Mouse (Mus musculus): Measurements from ENCODE around the gene Il1rl2. TPM values are rescaled to one million over a fixed set of nuclear protein-coding genes. Genes with fewer than 3 reads are reported as not detected.

The Il1rl2 gene
- polyA plus RNA-seq, 1 experiment: 0.90 TPM

DNA sequence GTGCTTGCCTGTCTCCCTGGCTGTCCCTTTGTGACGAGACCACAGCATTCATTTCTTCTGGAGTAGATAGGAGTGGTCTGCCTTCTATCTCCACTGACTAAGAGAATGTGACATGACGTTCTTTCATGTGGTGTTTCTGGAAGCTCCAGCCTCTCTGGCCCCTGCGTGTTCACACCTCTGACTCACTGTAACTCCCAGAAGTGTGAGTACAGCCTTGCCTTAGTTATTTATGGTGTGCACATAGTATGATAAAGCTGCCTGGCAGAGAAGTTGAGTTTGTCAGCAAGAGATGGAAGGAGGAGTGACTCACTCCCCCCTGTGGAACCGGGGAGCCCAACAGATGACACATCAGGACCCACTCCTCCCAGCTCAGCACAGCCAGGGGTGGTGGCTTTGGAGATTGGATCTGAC lies 34.4 kb downstream of the Il1rl2 start:
- no peak for TF ChIP-seq POLR2A (IDR thresholded peaks at IDR 0.05; ENCODE audit: low read depth, low read length)
- TF ChIP-seq CTCF (IDR thresholded peaks at IDR 0.05; ENCODE audit: extremely low read depth, insufficient read length, insufficient replicate concordance, low read depth, low read length): no peak
- no peak overlapping the region for H3K4me3 ChIP-seq (ENCODE audit: low read depth, low read length)
- H3K4me1 ChIP-seq (ENCODE audit: control insufficient read depth, insufficient read depth, insufficient read length, low read length): no peaks in the 10 kb centered on the region
- H3K36me3 ChIP-seq (ENCODE audit: control insufficient read depth, insufficient read depth, low read length): no peaks in the 10 kb centered on the region
- no peak overlapping the region for H3K27ac ChIP-seq (ENCODE audit: insufficient read depth, low read depth, low read length)
- no peaks in the 10 kb centered on the region for H3K27me3 ChIP-seq (ENCODE audit: control insufficient read depth, insufficient read depth, low read length)
- WGBS: 57% methylated on average over 4 of the region's 4 CpGs

DNA sequence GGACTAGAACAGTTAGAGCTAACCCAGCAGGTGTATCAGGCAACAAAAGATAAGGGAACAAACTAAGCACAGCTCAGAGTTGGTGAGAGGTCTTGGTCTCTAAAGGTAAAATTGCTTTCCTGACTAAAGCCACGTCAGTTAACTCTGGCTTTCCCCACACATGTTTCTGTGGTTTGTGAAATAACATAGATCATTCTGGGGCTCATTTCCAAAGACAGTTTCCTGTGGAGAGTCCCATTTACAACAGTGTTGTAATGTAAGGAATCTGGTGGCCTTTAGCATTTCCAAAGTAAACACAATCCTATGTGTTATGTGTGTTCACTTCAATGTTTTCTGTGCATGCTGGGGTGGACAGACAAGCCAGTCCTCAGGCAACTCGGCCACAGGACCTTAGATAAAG lies 35.3 kb downstream of the Il1rl2 start:
- Histone ChIP-seq H3K36me3 (ENCODE audit: control insufficient read depth, insufficient read depth, low read length) (no peaks in the 10 kb centered on the region), H3K27me3 (ENCODE audit: control insufficient read depth, insufficient read depth, low read length) (no peaks in the 10 kb centered on the region)
- no peak for TF ChIP-seq CTCF (IDR thresholded peaks at IDR 0.05; ENCODE audit: extremely low read depth, insufficient read length, insufficient replicate concordance, low read depth, low read length)
- TF ChIP-seq POLR2A (IDR thresholded peaks at IDR 0.05; ENCODE audit: low read depth, low read length): no peak

DNA sequence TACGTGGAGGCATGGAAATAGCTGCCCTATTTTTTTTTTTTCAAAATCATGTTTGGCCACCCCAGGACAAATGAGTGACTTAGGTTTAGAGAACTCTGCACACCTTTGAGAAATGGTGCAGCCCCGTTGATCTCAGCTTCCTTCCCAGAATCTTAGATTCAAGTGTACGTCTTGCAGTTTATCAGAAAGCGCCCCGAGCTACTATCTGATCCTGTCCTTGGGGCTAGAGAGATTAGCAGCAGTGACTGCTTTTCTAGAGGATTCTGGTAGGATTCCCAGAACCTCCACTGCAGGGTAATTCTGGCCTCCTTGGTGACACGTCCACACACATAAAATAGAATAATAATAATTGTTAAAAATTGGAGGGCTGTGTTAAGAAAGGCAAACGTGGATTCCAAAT lies 36.6 kb downstream of the Il1rl2 start:
- Histone ChIP-seq H3K4me1 (ENCODE audit: control insufficient read depth, insufficient read depth, insufficient read length, low read length) (no peaks in the 10 kb centered on the region), H3K27ac (ENCODE audit: insufficient read depth, low read depth, low read length) (no peak overlapping the region), H3K4me3 (ENCODE audit: low read depth, low read length) (no peak overlapping the region), H3K36me3 (ENCODE audit: control insufficient read depth, insufficient read depth, low read length) (no peaks in the 10 kb centered on the region), H3K27me3 (ENCODE audit: control insufficient read depth, insufficient read depth, low read length) (no peaks in the 10 kb centered on the region)
- no peak for TF ChIP-seq POLR2A (IDR thresholded peaks at IDR 0.05; ENCODE audit: low read depth, low read length)
- TF ChIP-seq CTCF (IDR thresholded peaks at IDR 0.05; ENCODE audit: extremely low read depth, insufficient read length, insufficient replicate concordance, low read depth, low read length): no peak
- 51% methylated on average over 7 of the region's 7 CpGs for WGBS

More for the DNA sequence above, 35.3 kb downstream of the Il1rl2 start:
- H3K4me3 ChIP-seq (ENCODE audit: low read depth, low read length): no peak overlapping the region
- no peak overlapping the region for H3K27ac ChIP-seq (ENCODE audit: insufficient read depth, low read depth, low read length)
- 46% methylated on average over 2 of the region's 2 CpGs for WGBS
- no peaks in the 10 kb centered on the region for H3K4me1 ChIP-seq (ENCODE audit: control insufficient read depth, insufficient read depth, insufficient read length, low read length)

DNA sequence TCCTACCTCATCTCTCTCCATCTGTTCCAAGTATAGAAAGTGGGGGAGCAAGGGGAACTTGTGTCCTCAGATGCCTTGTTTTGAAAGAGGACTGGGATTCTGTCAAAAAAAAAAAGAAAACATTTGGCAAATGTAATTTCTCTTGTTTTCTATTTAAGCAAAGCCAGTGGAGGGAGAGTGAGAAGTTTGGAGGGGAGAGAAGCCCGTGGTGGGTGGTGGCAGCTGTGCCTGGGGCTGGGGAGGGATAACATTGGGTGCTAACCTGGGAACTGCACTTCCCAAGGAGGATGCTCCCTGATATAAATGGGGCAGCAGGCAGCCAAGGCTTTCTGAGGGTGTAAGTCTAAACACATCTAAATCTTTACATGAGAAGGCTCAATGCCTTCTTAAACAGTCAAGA lies 37.2 kb downstream of the Il1rl2 start:
- TF ChIP-seq POLR2A (IDR thresholded peaks at IDR 0.05; ENCODE audit: low read depth, low read length) (no peak), CTCF (IDR thresholded peaks at IDR 0.05; ENCODE audit: extremely low read depth, insufficient read length, insufficient replicate concordance, low read depth, low read length) (no peak)
- Histone ChIP-seq H3K27me3 (ENCODE audit: control insufficient read depth, insufficient read depth, low read length) (no peaks in the 10 kb centered on the region), H3K4me1 (ENCODE audit: control insufficient read depth, insufficient read depth, insufficient read length, low read length) (no peaks in the 10 kb centered on the region), H3K4me3 (ENCODE audit: low read depth, low read length) (no peak overlapping the region), H3K27ac (ENCODE audit: insufficient read depth, low read depth, low read length) (no peak overlapping the region), H3K36me3 (ENCODE audit: control insufficient read depth, insufficient read depth, low read length) (no peaks in the 10 kb centered on the region)
- WGBS: 53% methylated on average over 1 of the region's 1 CpGs

DNA sequence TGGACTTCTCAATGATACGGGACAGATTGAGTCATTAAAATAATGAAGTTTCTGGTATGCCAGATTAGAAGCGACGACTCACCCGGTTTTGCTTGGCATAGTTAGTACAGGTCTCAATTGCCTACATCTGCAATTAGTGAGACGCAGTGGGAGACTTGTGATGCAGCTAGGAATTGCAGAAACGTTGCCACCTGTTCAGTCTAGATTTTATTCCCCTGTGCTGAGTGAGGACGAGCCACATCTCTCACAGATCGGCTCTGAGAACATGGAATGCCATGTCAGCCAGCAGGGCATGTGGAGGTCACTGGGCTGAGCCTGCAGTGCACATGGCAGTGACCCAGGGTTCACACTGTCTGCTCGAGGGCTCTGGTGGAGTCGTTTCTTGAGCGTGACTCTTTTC lies 38.4 kb downstream of the Il1rl2 start:
- Histone ChIP-seq H3K27me3 (ENCODE audit: control insufficient read depth, insufficient read depth, low read length) (no peaks in the 10 kb centered on the region), H3K4me1 (ENCODE audit: control insufficient read depth, insufficient read depth, insufficient read length, low read length) (no peaks in the 10 kb centered on the region), H3K36me3 (ENCODE audit: control insufficient read depth, insufficient read depth, low read length) (no peaks in the 10 kb centered on the region), H3K4me3 (ENCODE audit: low read depth, low read length) (no peak overlapping the region), H3K27ac (ENCODE audit: insufficient read depth, low read depth, low read length) (no peak overlapping the region)
- 72% methylated on average over 11 of the region's 11 CpGs for WGBS
- TF ChIP-seq CTCF (IDR thresholded peaks at IDR 0.05; ENCODE audit: extremely low read depth, insufficient read length, insufficient replicate concordance, low read depth, low read length) (no peak), POLR2A (IDR thresholded peaks at IDR 0.05; ENCODE audit: low read depth, low read length) (no peak)

DNA sequence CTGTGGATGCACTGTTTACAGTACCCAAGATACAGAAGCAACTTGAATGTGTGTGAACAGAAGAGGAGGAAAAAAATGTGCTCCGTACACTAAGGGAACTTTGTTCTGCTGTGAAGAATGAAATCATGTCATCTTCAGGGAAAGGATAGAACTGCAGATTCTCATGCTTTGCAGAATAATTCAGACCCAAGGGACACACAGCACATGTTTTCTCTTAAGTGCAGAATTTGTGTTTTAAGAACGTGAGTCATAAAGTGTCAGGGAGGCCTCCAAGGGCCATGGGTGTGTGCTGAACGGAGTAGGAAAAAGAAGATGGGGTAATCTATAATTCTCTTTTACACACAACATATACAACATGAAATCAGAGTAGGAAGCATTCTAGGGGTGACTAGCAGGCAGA lies 48.5 kb downstream of the Il1rl2 start:
- WGBS: 56% methylated on average over 3 of the region's 3 CpGs
- Histone ChIP-seq H3K27me3 (ENCODE audit: control insufficient read depth, insufficient read depth, low read length) (no peaks in the 10 kb centered on the region), H3K36me3 (ENCODE audit: control insufficient read depth, insufficient read depth, low read length) (no peaks in the 10 kb centered on the region), H3K27ac (ENCODE audit: insufficient read depth, low read depth, low read length) (no peak overlapping the region), H3K4me1 (ENCODE audit: control insufficient read depth, insufficient read depth, insufficient read length, low read length) (0 out of 2 replicates have a peak, but pooled peaks cover 2% of the 10 kb centered on the region), H3K4me3 (ENCODE audit: low read depth, low read length) (no peak overlapping the region)
- TF ChIP-seq CTCF (IDR thresholded peaks at IDR 0.05; ENCODE audit: extremely low read depth, insufficient read length, insufficient replicate concordance, low read depth, low read length) (no peak), POLR2A (IDR thresholded peaks at IDR 0.05; ENCODE audit: low read depth, low read length) (no peak)

DNA sequence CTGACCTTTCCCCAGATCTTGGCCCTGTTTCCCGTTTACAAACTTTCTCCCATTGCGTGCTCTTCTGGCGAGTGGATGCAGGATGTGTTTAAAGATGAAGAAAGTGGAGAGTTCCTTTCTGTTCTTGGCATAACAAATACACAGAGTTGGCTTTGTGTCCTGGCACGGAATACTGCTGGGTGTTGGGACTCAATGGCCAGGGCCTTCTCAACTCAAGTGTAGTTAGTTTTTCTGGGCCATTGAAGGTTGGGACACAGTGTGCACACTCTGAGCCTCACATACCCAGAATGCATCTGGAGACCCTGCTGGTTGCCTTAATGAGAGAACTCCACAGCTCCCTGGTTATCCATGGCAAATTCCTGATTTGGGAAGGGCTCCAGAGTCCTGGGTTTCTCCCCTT lies 50.7 kb downstream of the Il1rl2 start:
- peak overlapping the region; percentile 50; the same call in 1 of the 2 replicates for H3K27ac ChIP-seq (ENCODE audit: insufficient read depth, low read depth, low read length)
- no peaks in the 10 kb centered on the region for H3K36me3 ChIP-seq (ENCODE audit: control insufficient read depth, insufficient read depth, low read length)
- 68% methylated on average over 4 of the region's 4 CpGs for WGBS
- no peak overlapping the region for H3K4me3 ChIP-seq (ENCODE audit: low read depth, low read length)
- no peaks in the 10 kb centered on the region for H3K27me3 ChIP-seq (ENCODE audit: control insufficient read depth, insufficient read depth, low read length)
- TF ChIP-seq CTCF (IDR thresholded peaks at IDR 0.05; ENCODE audit: extremely low read depth, insufficient read length, insufficient replicate concordance, low read depth, low read length) (no peak), POLR2A (IDR thresholded peaks at IDR 0.05; ENCODE audit: low read depth, low read length) (no peak)
- 0 out of 2 replicates have a peak, but pooled peaks cover 2% of the 10 kb centered on the region for H3K4me1 ChIP-seq (ENCODE audit: control insufficient read depth, insufficient read depth, insufficient read length, low read length)

Measured in small intestine, adult 2 months (tissue).